Mouse (Mus musculus) heart, embryonic 12.5 days (tissue): ENCODE measurements around the gene Elmo1. TPM values are rescaled to one million over a fixed set of nuclear protein-coding genes. Genes with fewer than 3 reads are reported as not detected.

Experiments used
- ATAC-seq: fragments of 200-750 bp; cut with Nextera tagmentation; 2 replicates; pipeline ENCODE4 v1.8.0; 2017; ENCODE audit warnings: moderate TSS enrichment, moderate library complexity; ENCODE audit not compliant: insufficient number of reproducible peaks, low FRiP score
- H3K27ac ChIP-seq: fragments of 300-500 bp; sonication (generic); 2 replicates; pipeline ENCODE4 v1.5.1; 2016; ENCODE audit warnings: mild to moderate bottlenecking, moderate library complexity; ENCODE audit not compliant: poor library complexity, severe bottlenecking
- H3K27me3 ChIP-seq: fragments of 300-500 bp; sonication (generic); replicated peaks from 2 replicates; pipeline ENCODE4 v1.6.1; 2016; ENCODE audit warnings: mild to moderate bottlenecking, moderate library complexity
- H3K36me3 ChIP-seq: fragments of 300-500 bp; sonication (generic); 2 replicates; pipeline ENCODE4 v1.6.1; 2016; ENCODE audit warnings: mild to moderate bottlenecking, moderate library complexity
- H3K4me1 ChIP-seq: fragments of 300-500 bp; sonication (generic); replicated peaks from 2 replicates; pipeline ENCODE4 v1.6.1; 2016; ENCODE audit warnings: mild to moderate bottlenecking
- H3K4me2 ChIP-seq: fragments of 300-500 bp; sonication (generic); 2 replicates; pipeline ENCODE4 v1.6.1; 2016; ENCODE audit warnings: mild to moderate bottlenecking, moderate library complexity
- H3K4me3 ChIP-seq: fragments of 300-500 bp; sonication (generic); 2 replicates; pipeline ENCODE4 v1.5.1; 2016; ENCODE audit warnings: mild to moderate bottlenecking
- H3K9ac ChIP-seq: fragments of 300-500 bp; sonication (generic); 2 replicates; pipeline ENCODE4 v1.6.1; 2016; ENCODE audit warnings: mild to moderate bottlenecking, moderate library complexity
- H3K9me3 ChIP-seq: fragments of 300-500 bp; sonication (generic); replicated peaks from 2 replicates; pipeline ENCODE4 v1.6.1; 2016; ENCODE audit warnings: mild to moderate bottlenecking, moderate library complexity
- WGBS: fragments of 180-500 bp; shearing (Covaris S2); methylation state at CpG from one replicate; pipeline ENCODE4 v1.1.7; 2016; 5-methylcytosine and 5-hydroxymethylcytosine counted together
- polyA plus RNA-seq: library from polyadenylated mRNA; unstranded; fragments of >200 nt; fragmentation: Nextera tagmentation; extraction: Ambion mirVana; gene quantifications from 2 replicates; pipeline ENCODE4 v1.2.1, GENCODE M21; 2016

Elmo1 gene
- polyA plus RNA-seq, 1 experiment from 2014 or later, result 8.8 TPM

DNA sequence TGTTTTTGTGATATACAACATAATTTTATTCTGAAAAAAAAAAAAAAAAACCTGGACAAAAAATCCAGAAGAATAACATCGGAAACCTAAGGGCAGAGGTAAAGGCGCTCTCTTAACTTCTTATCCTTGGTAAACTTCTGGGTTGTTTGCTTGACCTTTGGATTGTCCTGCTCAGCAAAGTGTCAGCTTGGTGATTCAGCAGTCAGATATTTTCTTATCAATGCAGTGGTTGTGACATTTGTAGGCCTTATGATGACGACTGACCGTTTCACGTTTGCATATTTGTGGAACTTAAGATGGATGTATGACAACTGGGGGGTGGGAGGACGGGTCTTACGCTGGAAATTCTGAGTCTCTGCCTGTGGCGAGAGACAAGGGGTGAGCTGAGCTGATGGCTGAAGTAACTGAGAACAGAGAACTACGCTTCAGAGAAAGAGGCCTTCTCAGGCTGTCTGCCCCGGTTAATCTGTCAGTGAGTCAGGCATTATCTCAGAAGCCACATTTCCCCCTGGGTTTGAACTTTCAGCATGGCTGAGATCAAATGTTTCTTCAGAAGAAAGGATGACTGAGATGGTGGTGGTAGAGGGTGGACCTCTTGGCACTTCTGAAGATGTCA, 73.1 kb downstream of the Elmo1 start:
- Histone ChIP-seq H3K4me2 (peak overlapping the region; percentile 22; the same call in 1 of the 2 replicates), H3K27ac (peak overlapping the region; percentile 36), H3K27me3 (no peaks in the 10 kb centered on the region), H3K9me3 (no peaks in the 10 kb centered on the region), H3K4me3 (no peak overlapping the region), H3K36me3 (no peaks in the 10 kb centered on the region), H3K4me1 (peaks cover 19% of the 10 kb centered on the region), H3K9ac (no peak overlapping the region)
- 24% methylated on average over 10 of the region's 10 CpGs for WGBS
- peak; percentile 64 for ATAC-seq

DNA sequence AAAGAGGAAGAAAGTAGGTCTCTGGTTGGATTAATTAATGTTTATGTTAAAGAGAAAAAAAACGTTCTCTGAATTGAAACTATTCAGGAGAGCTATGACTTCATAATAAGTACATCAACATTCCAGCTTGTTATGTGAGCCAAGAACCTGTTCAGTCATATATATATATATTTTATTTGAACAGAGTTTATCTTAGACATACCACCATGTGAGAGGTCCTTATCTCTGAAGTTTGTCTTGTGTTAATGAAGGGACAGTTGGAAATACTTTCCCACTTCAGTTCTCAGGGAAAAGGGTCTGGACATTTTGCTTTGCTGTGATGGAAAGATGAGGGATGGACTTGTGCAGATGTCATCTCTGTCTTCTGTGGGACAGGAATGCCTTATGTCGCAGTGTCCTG, 74.4 kb downstream of the Elmo1 start:
- Histone ChIP-seq H3K4me2 (no peak overlapping the region), H3K9me3 (no peaks in the 10 kb centered on the region), H3K9ac (no peak overlapping the region), H3K27me3 (no peaks in the 10 kb centered on the region), H3K36me3 (no peaks in the 10 kb centered on the region), H3K27ac (no peak overlapping the region), H3K4me1 (peaks cover 19% of the 10 kb centered on the region), H3K4me3 (no peak overlapping the region)
- WGBS, result 41% methylated on average over 2 of the region's 2 CpGs
- no peak for ATAC-seq

DNA sequence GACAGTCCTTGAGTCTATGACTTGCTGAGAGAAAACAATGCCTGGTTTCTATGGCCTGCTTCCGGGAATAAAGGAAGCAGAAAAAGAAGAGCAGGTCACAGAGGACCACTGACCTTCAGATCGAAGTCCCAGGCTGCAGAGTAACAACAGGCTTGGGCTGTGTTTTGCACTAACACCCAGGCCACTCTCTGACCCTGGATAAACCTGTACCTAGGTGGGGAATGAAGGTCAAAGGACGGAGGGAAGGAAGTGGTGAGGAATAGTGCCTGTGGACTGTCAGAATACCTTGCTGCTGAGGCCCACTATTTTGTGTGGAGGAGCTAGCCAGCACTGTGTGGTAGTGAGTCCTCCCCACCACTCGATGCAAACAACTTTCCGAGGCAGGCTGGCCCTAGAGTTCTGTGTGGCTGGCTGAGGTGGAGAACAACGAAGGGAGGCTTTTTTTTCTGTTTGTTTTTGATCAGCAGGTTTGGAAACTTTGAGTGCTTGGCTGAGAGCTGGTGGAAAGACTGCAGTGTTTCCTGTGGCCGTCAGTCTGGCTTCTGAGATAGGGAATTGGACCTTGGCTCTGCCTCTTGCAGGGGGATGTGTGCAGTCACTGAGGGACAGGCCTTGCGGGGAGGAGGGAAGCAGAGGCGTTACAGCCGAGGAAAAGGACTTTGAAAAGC, 83.7 kb downstream of the Elmo1 start:
- whole genome bisulfite sequencing, result 21% methylated on average over 10 of the region's 10 CpGs

DNA sequence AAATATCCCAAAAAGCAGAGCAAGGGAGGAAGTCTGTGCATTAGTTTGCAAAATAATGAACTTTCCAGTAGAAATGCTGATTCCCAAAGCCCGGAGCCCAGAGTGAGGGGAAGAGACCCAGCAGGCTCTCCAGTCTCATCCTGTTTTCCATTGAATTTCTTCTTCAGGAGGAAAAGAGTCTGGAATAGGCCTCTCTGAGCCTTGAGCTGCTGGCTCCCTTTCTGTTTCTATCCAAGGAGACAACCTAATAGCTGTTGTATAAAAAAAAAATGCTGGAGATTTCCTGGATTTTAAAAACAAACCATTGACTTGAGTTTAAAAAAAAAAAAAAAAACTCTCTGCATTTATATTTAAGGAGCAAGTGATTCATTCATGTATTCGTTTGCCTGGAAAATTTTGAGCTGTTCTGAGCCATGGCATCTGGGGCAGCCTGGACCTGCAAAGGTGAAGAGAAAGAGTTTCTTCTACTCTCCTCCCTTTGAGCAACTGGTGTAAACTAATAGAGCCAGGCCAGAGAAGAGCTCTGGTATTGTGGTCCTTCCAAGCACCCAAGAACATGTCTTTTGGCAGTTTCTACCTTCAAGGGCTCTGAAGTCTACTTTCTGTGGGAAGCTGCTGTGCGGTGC, 84.4 kb downstream of the Elmo1 start:
- peak; percentile 53; the same call in 1 of the 2 replicates for ATAC-seq
- peaks cover 21% of the 10 kb centered on the region for H3K4me1 ChIP-seq
- H3K27me3 ChIP-seq, result no peaks in the 10 kb centered on the region
- WGBS, result 50% methylated on average over 3 of the region's 3 CpGs
- H3K4me2 ChIP-seq, result no peak overlapping the region
- no peak overlapping the region for H3K9ac ChIP-seq
- no peak overlapping the region for H3K4me3 ChIP-seq
- H3K36me3 ChIP-seq, result no peaks in the 10 kb centered on the region
- peak overlapping the region; percentile 84 for H3K27ac ChIP-seq
- H3K9me3 ChIP-seq, result no peaks in the 10 kb centered on the region

More for the DNA sequence above, 83.7 kb downstream of the Elmo1 start:
- Histone ChIP-seq H3K4me2 (no peak overlapping the region), H3K36me3 (no peaks in the 10 kb centered on the region), H3K9me3 (no peaks in the 10 kb centered on the region), H3K4me3 (no peak overlapping the region), H3K4me1 (peaks cover 21% of the 10 kb centered on the region), H3K27me3 (no peaks in the 10 kb centered on the region), H3K9ac (no peak overlapping the region), H3K27ac (peak overlapping the region; percentile 84)
- ATAC-seq, result peak; percentile 85

DNA sequence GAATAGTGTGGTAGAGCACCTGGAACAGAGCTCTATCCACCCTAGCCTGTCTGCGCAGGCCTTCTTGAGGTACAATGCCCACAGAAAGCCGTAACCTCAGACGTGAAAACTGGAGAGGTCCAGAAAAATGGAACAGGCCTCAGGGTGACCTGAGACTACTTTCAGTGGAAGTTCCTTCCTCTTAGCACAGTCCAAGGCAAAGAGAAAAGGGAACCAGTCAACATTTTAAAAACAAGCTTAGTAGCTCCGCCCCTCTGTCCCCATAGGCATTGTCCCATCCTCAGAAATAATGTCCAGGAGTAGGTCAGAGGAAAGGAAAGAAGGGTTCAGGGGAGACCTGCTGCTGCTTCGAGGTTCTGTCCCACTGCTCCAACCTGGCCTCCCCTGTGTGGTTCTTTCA, 90.3 kb downstream of the Elmo1 start:
- Histone ChIP-seq H3K4me2 (no peak overlapping the region), H3K4me1 (peaks cover 28% of the 10 kb centered on the region), H3K4me3 (no peak overlapping the region), H3K27me3 (no peaks in the 10 kb centered on the region), H3K9ac (no peak overlapping the region), H3K9me3 (no peaks in the 10 kb centered on the region), H3K27ac (no peak overlapping the region), H3K36me3 (no peaks in the 10 kb centered on the region)
- 77% methylated on average over 5 of the region's 5 CpGs for WGBS
- no peak for ATAC-seq

DNA sequence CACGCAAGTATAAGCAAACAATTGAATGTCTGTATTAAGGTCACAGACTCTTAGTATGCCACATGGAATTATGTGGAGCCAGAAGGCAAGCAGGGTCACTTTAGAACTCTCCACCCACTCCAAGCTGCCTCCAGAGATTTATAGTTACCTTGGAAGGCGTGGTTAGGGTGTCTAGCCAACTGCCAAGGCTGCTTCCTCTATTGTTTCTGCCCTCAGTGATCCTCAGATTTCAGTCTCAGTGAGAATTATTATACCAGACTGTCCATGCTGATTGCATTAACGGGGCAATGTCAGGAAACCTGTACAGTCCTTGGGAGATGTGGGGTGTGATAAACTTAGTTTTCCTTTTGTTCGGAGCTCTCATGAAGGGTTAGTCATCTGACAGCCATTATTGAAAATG, 90.9 kb downstream of the Elmo1 start:
- 61% methylated on average over 4 of the region's 4 CpGs for WGBS
- Histone ChIP-seq H3K4me2 (no peak overlapping the region), H3K9me3 (no peaks in the 10 kb centered on the region), H3K27me3 (no peaks in the 10 kb centered on the region), H3K9ac (no peak overlapping the region), H3K4me1 (peaks cover 28% of the 10 kb centered on the region), H3K27ac (no peak overlapping the region), H3K4me3 (no peak overlapping the region), H3K36me3 (no peaks in the 10 kb centered on the region)
- ATAC-seq, result no peak

DNA sequence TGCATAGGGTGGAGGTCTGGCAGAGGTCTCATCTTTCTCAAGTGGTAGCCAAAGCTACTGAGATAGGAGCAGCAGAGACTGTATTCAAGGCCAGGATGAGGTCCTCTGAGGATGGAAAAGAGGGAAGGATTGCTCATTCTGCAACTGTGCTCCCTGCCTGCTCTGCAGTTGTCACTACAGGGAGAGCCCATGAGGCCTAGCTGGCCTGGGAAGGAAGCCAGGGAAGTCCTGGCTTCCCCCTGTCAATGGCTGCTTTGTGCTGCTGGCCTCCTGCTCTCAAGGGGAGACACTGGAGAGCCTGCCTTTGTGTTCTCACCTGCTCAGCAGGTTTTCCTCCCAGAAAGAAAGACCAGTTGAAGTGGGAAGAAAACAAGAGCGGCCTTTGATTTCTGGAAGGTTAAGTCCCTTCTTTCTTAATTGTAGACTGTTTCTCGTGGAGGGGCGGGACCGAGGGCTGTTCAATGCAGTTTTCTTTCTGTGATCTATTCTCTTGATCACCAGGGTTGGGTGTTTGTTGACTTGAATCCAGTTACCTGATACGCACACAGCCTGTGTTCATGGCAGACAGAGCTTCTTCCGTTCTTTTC, 91.9 kb downstream of the Elmo1 start:
- Histone ChIP-seq H3K4me2 (no peak overlapping the region), H3K27me3 (no peaks in the 10 kb centered on the region), H3K9ac (no peak overlapping the region), H3K4me1 (peaks cover 28% of the 10 kb centered on the region), H3K4me3 (no peak overlapping the region), H3K27ac (no peak overlapping the region), H3K9me3 (no peaks in the 10 kb centered on the region), H3K36me3 (no peaks in the 10 kb centered on the region)
- no peak for ATAC-seq
- 84% methylated on average over 6 of the region's 6 CpGs for WGBS

DNA sequence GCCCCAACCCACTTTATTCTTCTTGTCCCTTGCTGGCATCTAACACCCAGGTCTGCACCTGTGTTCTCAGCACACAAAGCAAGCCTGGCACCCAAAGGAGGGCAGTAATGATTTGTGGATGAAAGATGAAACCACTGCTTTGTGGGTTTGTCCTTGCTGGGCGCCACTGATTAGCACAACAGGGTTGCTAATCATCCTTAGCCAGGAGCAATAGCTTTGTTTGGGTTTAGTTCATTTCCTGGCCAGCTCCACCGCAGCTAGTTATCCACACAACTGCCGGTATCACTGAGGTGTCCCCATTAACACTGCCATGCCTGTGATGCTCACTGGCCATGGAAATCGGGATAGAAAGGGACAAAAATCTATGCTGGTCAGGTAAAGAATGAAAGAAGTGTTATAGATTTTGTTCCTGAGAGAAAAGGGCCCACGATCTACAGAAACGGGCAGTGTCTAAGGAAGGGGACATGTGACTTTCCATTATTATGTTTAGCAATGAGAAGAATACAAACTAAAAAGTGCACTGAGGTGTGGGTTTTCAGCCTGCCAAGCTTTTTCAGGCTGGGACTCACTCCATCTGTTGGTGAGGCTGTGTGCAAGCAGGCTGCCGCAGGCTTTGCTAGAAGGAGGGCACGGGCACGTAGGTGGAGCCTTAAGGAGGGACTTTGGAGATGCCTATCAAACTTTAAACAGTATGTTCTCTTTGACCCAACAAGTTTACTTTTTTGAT, 93.3 kb downstream of the Elmo1 start:
- Histone ChIP-seq H3K9me3 (no peaks in the 10 kb centered on the region), H3K4me1 (peaks cover 36% of the 10 kb centered on the region), H3K36me3 (no peaks in the 10 kb centered on the region), H3K9ac (no peak overlapping the region), H3K4me2 (no peak overlapping the region), H3K4me3 (no peak overlapping the region), H3K27me3 (no peaks in the 10 kb centered on the region), H3K27ac (peak overlapping the region; percentile 20)
- 15% methylated on average over 9 of the region's 9 CpGs for WGBS
- no peak for ATAC-seq

DNA sequence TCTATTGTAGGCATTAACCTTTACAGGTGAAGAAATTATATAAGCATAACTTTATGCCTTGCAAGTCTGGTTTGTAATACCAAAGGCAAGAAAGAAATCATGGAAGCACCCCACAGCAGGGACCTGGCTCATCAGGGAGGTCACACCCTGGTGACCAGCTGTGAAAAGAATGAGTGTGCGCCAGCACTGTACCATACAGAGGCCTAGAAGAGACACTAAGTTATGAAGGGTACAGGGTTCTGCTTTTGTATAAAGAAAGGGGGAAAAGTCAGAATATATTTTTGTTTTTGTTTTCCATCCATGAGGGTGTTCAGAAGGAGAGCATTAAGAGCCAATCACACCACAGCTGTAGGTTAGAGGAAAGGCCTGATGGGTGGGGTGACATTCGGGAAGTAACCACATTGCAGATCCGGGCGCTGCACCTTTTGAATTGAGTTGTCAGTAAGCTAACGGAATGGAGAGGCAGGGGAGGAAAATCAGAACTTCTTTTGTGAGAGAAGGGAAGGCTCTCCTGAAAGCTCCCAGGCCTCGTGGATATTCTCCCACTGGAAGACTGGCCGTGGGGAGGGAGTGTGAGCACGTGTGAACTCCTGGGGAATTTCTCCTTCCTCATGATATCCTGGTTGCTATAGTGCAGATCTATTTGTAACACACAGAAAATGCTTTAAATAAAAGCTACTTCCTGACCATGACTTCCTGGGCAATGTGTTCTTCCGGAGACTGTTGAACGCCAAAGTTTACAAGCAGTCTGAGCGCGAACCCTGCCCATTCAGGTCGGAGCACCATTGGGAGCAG, 94.0 kb downstream of the Elmo1 start:
- no peak overlapping the region for H3K4me3 ChIP-seq
- no peaks in the 10 kb centered on the region for H3K9me3 ChIP-seq
- no peak overlapping the region for H3K9ac ChIP-seq
- no peaks in the 10 kb centered on the region for H3K27me3 ChIP-seq
- no peak for ATAC-seq
- 59% methylated on average over 13 of the region's 13 CpGs for WGBS
- H3K4me1 ChIP-seq, result peaks cover 39% of the 10 kb centered on the region
- no peak overlapping the region for H3K4me2 ChIP-seq
- H3K27ac ChIP-seq, result peak overlapping the region; percentile 49; the same call in 1 of the 2 replicates
- no peaks in the 10 kb centered on the region for H3K36me3 ChIP-seq

DNA sequence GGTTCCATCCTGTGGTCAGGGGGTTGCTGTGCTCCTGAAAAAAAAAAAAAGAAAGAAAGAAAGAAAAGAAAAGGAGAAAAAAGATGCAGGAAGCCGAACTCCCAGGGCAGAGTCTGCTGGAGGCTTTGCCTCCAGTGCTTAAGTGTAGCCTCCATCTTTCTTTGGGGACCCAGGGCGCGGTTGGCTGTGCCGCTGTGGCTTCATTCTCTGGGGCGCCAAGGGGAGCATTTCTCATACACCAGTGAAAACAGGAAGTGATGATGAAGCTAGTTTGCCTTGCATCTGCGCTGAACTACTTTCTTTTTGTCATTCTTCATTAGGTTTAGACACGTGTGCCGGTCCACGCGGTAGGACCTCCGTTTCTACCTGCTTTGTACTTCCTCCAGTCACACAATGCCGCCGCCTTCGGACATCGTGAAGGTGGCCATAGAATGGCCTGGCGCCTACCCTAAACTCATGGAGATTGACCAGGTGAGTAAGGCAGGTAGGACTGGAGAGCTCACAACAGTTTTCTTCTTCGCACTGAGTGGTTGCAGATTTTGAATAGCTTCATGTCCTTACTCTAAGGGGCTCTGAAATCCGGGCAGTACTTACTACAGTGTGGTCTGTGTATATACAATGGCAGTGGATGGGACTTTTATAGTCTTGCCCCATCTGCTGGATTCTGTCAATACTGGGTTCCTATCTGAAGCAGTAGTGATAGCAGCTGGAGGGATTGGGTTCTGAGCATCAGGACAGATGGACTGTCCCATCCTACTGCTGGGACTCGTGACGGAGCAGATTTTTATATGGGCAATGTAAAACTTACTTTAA, 94.8 kb downstream of the Elmo1 start:
- ATAC-seq, result no peak
- H3K36me3 ChIP-seq, result no peaks in the 10 kb centered on the region
- no peak overlapping the region for H3K4me2 ChIP-seq
- no peak overlapping the region for H3K4me3 ChIP-seq
- no peak overlapping the region for H3K9ac ChIP-seq
- no peak overlapping the region for H3K27ac ChIP-seq
- no peaks in the 10 kb centered on the region for H3K27me3 ChIP-seq
- H3K4me1 ChIP-seq, result peaks cover 39% of the 10 kb centered on the region
- 86% methylated on average over 20 of the region's 20 CpGs for WGBS
- no peaks in the 10 kb centered on the region for H3K9me3 ChIP-seq
